Mouse (Mus musculus) liver, adult 2 months (tissue): ENCODE measurements at regions not wholly inside any gene's neighbourhood (a gene's known extent, or its start where the extent isn't known, plus 50 kb on each side); places are given as distances from the start of the nearest gene placed in this dataset.
A peak's percentile ranks its signal among the peaks of the same experiment; 100 is the strongest.

Source experiments
- DNase-seq: peaks from one replicate; pipeline ENCODE4 v3.0.0-alpha.2; 2011; ENCODE audit warnings: low read depth, low spot score; ENCODE audit errors: extremely low read depth
- H3K27ac ChIP-seq: fragments of 200-500 bp; replicated peaks from 2 replicates; pipeline ENCODE4 v1.5.1; 2012; ENCODE audit warnings: low read depth, mild to moderate bottlenecking, control low read depth, inconsistent platforms, low read length; ENCODE audit not compliant: insufficient read depth
- H3K27me3 ChIP-seq: fragments of 200-500 bp; 2 replicates; pipeline ENCODE4 v1.6.1; 2012; ENCODE audit warnings: mild to moderate bottlenecking, moderate library complexity, low read length, inconsistent platforms; ENCODE audit not compliant: control insufficient read depth, insufficient read depth
- H3K36me3 ChIP-seq: fragments of 200-500 bp; 2 replicates; pipeline ENCODE4 v1.6.1; 2012; ENCODE audit warnings: low read length, inconsistent platforms; ENCODE audit not compliant: control insufficient read depth, insufficient read depth
- H3K4me1 ChIP-seq: fragments of 200-500 bp; 2 replicates; pipeline ENCODE4 v1.6.1; 2011; ENCODE audit warnings: low read length; ENCODE audit not compliant: control insufficient read depth, insufficient read depth
- H3K4me3 ChIP-seq: fragments of 200-500 bp; 2 replicates; pipeline ENCODE4 v1.5.1; 2011; ENCODE audit warnings: low read depth, mild to moderate bottlenecking, control low read depth, low read length, moderate library complexity; ENCODE audit not compliant: insufficient read depth
- H3K79me2 ChIP-seq: fragments of 200-500 bp; 2 replicates; pipeline ENCODE4 v1.6.1; 2012; ENCODE audit warnings: inconsistent platforms, mild to moderate bottlenecking, low read length, moderate library complexity; ENCODE audit not compliant: control insufficient read depth, insufficient read depth
- H3K9ac ChIP-seq: fragments of 200-500 bp; 2 replicates; pipeline ENCODE4 v1.6.1; 2012; ENCODE audit warnings: low read depth, mild to moderate bottlenecking, control low read depth, inconsistent platforms, low read length
- CTCF ChIP-seq: fragments of 200-500 bp; IDR thresholded peaks from 2 replicates; pipeline ENCODE4 v1.5.1; 2011; ENCODE audit warnings: low read depth, low read length, control low read depth
- POLR2A ChIP-seq: fragments of 200-500 bp; IDR thresholded peaks from 2 replicates; pipeline ENCODE4 v1.6.1; 2011; ENCODE audit warnings: low read length, control low read depth; ENCODE audit not compliant: insufficient read depth; ENCODE audit errors: extremely low read depth
- WGBS: fragments of 180-500 bp; shearing (Covaris S2); methylation state at CpG from one replicate; pipeline ENCODE4 v1.1.7; 2018; 5-methylcytosine and 5-hydroxymethylcytosine counted together

DNA sequence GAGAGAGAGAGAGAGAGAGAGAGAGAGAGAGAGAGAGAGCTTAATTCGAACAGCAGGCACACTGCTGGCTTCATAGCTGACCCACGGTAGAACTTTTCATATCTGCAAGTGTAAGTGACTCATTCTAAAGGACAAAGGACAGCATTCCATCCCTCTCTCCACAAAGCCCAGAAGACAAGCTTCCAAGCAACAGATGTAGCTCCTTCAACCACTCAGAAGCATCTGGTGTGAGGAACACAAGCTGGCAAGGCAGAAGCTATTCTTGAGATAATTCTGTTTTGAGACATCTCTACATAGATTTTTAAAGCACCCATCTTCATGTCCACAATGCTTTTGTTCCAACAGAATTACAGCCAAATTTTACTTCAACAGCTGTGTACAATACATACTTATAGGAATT is 294.2 kb upstream of the Gria1 start:
- no peaks in the 10 kb centered on the region for H3K79me2 ChIP-seq
- no peaks in the 10 kb centered on the region for H3K4me1 ChIP-seq
- 55% methylated on average over 2 of the region's 2 CpGs for WGBS
- no peak for DNase-seq
- TF ChIP-seq CTCF, result no peak
- TF ChIP-seq POLR2A, result no peak
- H3K4me3 ChIP-seq, result no peak overlapping the region
- H3K27ac ChIP-seq, result no peak overlapping the region
- no peak overlapping the region for H3K9ac ChIP-seq
- H3K36me3 ChIP-seq, result no peaks in the 10 kb centered on the region
- no peaks in the 10 kb centered on the region for H3K27me3 ChIP-seq

- Histone ChIP-seq H3K4me1 (no peaks in the 10 kb centered on the region), H3K36me3 (no peaks in the 10 kb centered on the region), H3K4me3 (no peak overlapping the region), H3K27me3 (no peaks in the 10 kb centered on the region), H3K79me2 (no peaks in the 10 kb centered on the region), H3K27ac (no peak overlapping the region), H3K9ac (no peak overlapping the region)
- no peak for DNase-seq
- TF ChIP-seq CTCF (no peak), POLR2A (no peak)
- 44% methylated on average over 3 of the region's 3 CpGs for WGBS
These were observed 286.0 kb upstream of the Gria1 start for GRCm38 (mm10) chr11:56725141-56725540.

GRCm38 (mm10) chr11:56726161-56726560 is 285.0 kb upstream of the Gria1 start:
- Histone ChIP-seq H3K9ac (no peak overlapping the region), H3K4me1 (no peaks in the 10 kb centered on the region), H3K79me2 (no peaks in the 10 kb centered on the region), H3K36me3 (no peaks in the 10 kb centered on the region), H3K27me3 (no peaks in the 10 kb centered on the region), H3K4me3 (no peak overlapping the region), H3K27ac (no peak overlapping the region)
- no peak for DNase-seq
- TF ChIP-seq CTCF (no peak), POLR2A (no peak)

DNA sequence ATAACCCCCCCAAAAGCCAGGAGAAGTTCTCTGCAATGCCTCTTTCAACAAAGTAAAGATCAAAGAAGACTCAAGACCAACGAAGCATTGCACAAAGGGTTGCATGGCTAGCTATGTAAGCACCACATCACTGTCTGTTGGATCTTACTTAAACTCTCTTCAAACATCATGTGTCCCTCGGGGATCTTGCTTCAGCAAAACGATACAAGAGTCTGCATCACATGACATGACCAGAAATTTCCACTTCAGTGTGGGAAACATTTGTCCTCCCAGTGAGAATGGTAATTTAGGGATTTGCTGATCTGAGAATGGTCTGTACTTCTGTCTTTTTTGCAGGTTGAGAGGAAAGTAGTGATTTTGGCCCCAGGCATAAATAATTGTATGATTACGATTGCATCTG is 283.6 kb upstream of the Gria1 start:
- no peak overlapping the region for H3K4me3 ChIP-seq
- no peaks in the 10 kb centered on the region for H3K36me3 ChIP-seq
- DNase-seq, result no peak
- TF ChIP-seq CTCF (no peak), POLR2A (no peak)
- no peak overlapping the region for H3K9ac ChIP-seq
- no peak overlapping the region for H3K27ac ChIP-seq
- H3K4me1 ChIP-seq, result no peaks in the 10 kb centered on the region
- 68% methylated on average over 4 of the region's 4 CpGs for WGBS
- no peaks in the 10 kb centered on the region for H3K27me3 ChIP-seq
- H3K79me2 ChIP-seq, result no peaks in the 10 kb centered on the region

GRCm38 (mm10) chr11:56728204-56729002 is 282.8 kb upstream of the Gria1 start:
- TF ChIP-seq CTCF, result no peak
- no peak for TF ChIP-seq POLR2A
- Histone ChIP-seq H3K4me3 (no peak overlapping the region), H3K4me1 (no peaks in the 10 kb centered on the region), H3K27ac (no peak overlapping the region), H3K9ac (no peak overlapping the region), H3K36me3 (no peaks in the 10 kb centered on the region), H3K27me3 (no peaks in the 10 kb centered on the region), H3K79me2 (no peaks in the 10 kb centered on the region)
- DNase-seq, result peak; percentile 22
- 20% methylated on average over 6 of the region's 6 CpGs for WGBS

GRCm38 (mm10) chr11:56741857-56742256 is 269.3 kb upstream of the Gria1 start:
- H3K79me2 ChIP-seq, result no peaks in the 10 kb centered on the region
- H3K4me3 ChIP-seq, result no peak overlapping the region
- no peaks in the 10 kb centered on the region for H3K4me1 ChIP-seq
- H3K27ac ChIP-seq, result no peak overlapping the region
- no peak for DNase-seq
- H3K36me3 ChIP-seq, result no peaks in the 10 kb centered on the region
- no peak overlapping the region for H3K9ac ChIP-seq
- no peaks in the 10 kb centered on the region for H3K27me3 ChIP-seq
- 65% methylated on average over 2 of the region's 2 CpGs for whole genome bisulfite sequencing
- TF ChIP-seq CTCF, result no peak
- TF ChIP-seq POLR2A, result no peak
